Mouse (Mus musculus) heart, postnatal 4 days (tissue): ENCODE data around the gene Ppp1ca. TPM values are rescaled to one million over a fixed set of nuclear protein-coding genes. Genes with fewer than 3 reads are reported as not detected.

ENCODE experiments used
- DNase-seq: peaks from one replicate; pipeline ENCODE4 v3.0.0; 2021
- microRNA-seq, 2 experiments: library from miRNA; unstranded; fragments of <30 nt; microRNA quantifications; one replicate each; pipeline ENCODE4 v1.2.0; 2021 to 2022
- total RNA-seq, 2 experiments: library from RNA; stranded (reverse); gene quantifications; 2 replicates each; pipeline ENCODE4 v1.2.3; 2021

Gene Ppp1ca
- total RNA-seq, 2 experiments from 2014 or later: 481 to 484 TPM

- DNase-seq: no peak
These were observed 48.4 kb downstream of the Ppp1ca start for GRCm38 (mm10) chr19:4240247-4240668.

GRCm38 (mm10) chr19:4242416-4242815, 50.6 kb downstream of the Ppp1ca start:
- no peak for DNase-seq

- DNase-seq: no peak
These were observed 52.9 kb downstream of the Ppp1ca start for GRCm38 (mm10) chr19:4244775-4245174.

Small RNA genes within 50 kb of the gene (microRNA-seq; reads per million reads assigned to microRNA genes)
- 0 reads per million in 2 experiments for gene Gm26115

Other genes starting within 250 kb of the Ppp1ca start
- under 1 TPM; 0.17 to 0.18 TPM for gene Aldh3b3, start 233.4 kb upstream of the Ppp1ca start, total RNA-seq
- gene Aldh3b2, start 219.7 kb upstream of the Ppp1ca start, total RNA-seq: under 1 TPM; 0.12 to 0.32 TPM
- 10 to 100 TPM; 10.6 to 12.0 TPM for gene Acy3, start 205.5 kb upstream of the Ppp1ca start, total RNA-seq
- gene Tbx10, start 199.3 kb upstream of the Ppp1ca start, total RNA-seq: not detected
- gene Nudt8, start 191.5 kb upstream of the Ppp1ca start, total RNA-seq: 10 to 100 TPM; 56.6 to 63.2 TPM
- 1 to 10 TPM; 1.4 to 2.4 TPM for gene Gm49405, start 191.4 kb upstream of the Ppp1ca start, total RNA-seq
- gene Doc2g, start 188.8 kb upstream of the Ppp1ca start, total RNA-seq: 100 to 1,000 TPM; 106 to 120 TPM
- gene Ndufv1, start 179.3 kb upstream of the Ppp1ca start, total RNA-seq: 100 to 1,000 TPM; 774 to 835 TPM
- gene Gstp1, start 154.1 kb upstream of the Ppp1ca start, total RNA-seq: 100 to 1,000 TPM; 219 to 261 TPM
- 10 to 100 TPM; 69.7 to 73.5 TPM for gene Gstp2, start 146.0 kb upstream of the Ppp1ca start, total RNA-seq
- not detected for gene Gstp3, start 132.5 kb upstream of the Ppp1ca start, total RNA-seq
- gene Cabp2, start 110.5 kb upstream of the Ppp1ca start, total RNA-seq: not detected
- 10 to 100 TPM; 22.4 to 23.6 TPM for gene Cdk2ap2, start 94.9 kb upstream of the Ppp1ca start, total RNA-seq
- gene Pitpnm1, start 92.1 kb upstream of the Ppp1ca start, total RNA-seq: 10 to 100 TPM; 41.8 to 42.9 TPM
- 10 to 100 TPM; 54.6 to 55.7 TPM for gene Aip, start 66.2 kb upstream of the Ppp1ca start, total RNA-seq
- gene Gpr152, start 52.3 kb upstream of the Ppp1ca start, total RNA-seq: under 1 TPM in 1 of 2 experiments, not detected in 1; 0.07 TPM
- under 1 TPM in 1 of 2 experiments, not detected in 1; 0.18 TPM for gene Cabp4, start 48.0 kb upstream of the Ppp1ca start, total RNA-seq
- gene Coro1b, start 43.4 kb upstream of the Ppp1ca start, total RNA-seq: 10 to 100 TPM; 74.6 to 74.8 TPM
- gene Ptprcap, start 38.5 kb upstream of the Ppp1ca start, total RNA-seq: 1 to 10 TPM; 2.0 to 2.2 TPM
- 10 to 100 TPM; 26.0 to 26.3 TPM for gene Rps6kb2, start 28.7 kb upstream of the Ppp1ca start, total RNA-seq
- 10 to 100 TPM; 46.7 to 49.0 TPM for gene Carns1, start 16.6 kb upstream of the Ppp1ca start, total RNA-seq
- 1 to 10 TPM; 2.0 to 2.1 TPM for gene Tbc1d10c, start 781 bp upstream of the Ppp1ca start, total RNA-seq
- gene Rad9a, start 9.6 kb downstream of the Ppp1ca start, total RNA-seq: 1 to 10 TPM; 8.3 to 8.4 TPM
- gene Clcf1, start 22.2 kb downstream of the Ppp1ca start, total RNA-seq: 1 to 10 TPM; 2.1 to 2.7 TPM
- not detected for gene AC109138.7, start 22.3 kb downstream of the Ppp1ca start, total RNA-seq
- 10 to 100 TPM; 11.0 to 11.2 TPM for gene Pold4, start 39.8 kb downstream of the Ppp1ca start, total RNA-seq
- gene Ssh3, start 77.1 kb downstream of the Ppp1ca start, total RNA-seq: 1 to 10 TPM; 8.4 to 9.0 TPM
- 1 to 10 TPM; 1.1 to 1.3 TPM for gene Ankrd13d, start 91.1 kb downstream of the Ppp1ca start, total RNA-seq
- gene Grk2, start 114.2 kb downstream of the Ppp1ca start, total RNA-seq: 10 to 100 TPM; 46.2 to 54.0 TPM
- gene Kdm2a, start 206.2 kb downstream of the Ppp1ca start, total RNA-seq: 10 to 100 TPM; 57.1 to 59.1 TPM
- gene Rhod, start 247.4 kb downstream of the Ppp1ca start, total RNA-seq: 10 to 100 TPM; 11.4 to 12.1 TPM